Mouse (Mus musculus) liver, embryonic 13.5 days (tissue): Measurements from ENCODE around the gene Gm45716. TPM values are rescaled to one million over a fixed set of nuclear protein-coding genes. Genes with fewer than 3 reads are reported as not detected.

ENCODE experiments used
- ATAC-seq: fragments of 200-750 bp; cut with Nextera tagmentation; 2 replicates; pipeline ENCODE4 v1.8.0; 2017; ENCODE audit warnings: low read depth, mild to moderate bottlenecking, moderate number of reproducible peaks, moderate library complexity
- DNase-seq: peaks from one replicate; pipeline ENCODE4 v3.0.0; 2022
- H3K27ac ChIP-seq: fragments of 300-500 bp; sonication (generic); 2 replicates; pipeline ENCODE4 v1.5.1; 2015; ENCODE audit warnings: moderate library complexity, mild to moderate bottlenecking, inconsistent platforms
- H3K27me3 ChIP-seq: fragments of 300-500 bp; sonication (generic); 2 replicates; pipeline ENCODE4 v1.6.1; 2015; ENCODE audit warnings: mild to moderate bottlenecking, inconsistent platforms
- H3K36me3 ChIP-seq: fragments of 300-500 bp; sonication (generic); 2 replicates; pipeline ENCODE4 v1.6.1; 2015; ENCODE audit warnings: mild to moderate bottlenecking, inconsistent platforms
- H3K4me1 ChIP-seq: fragments of 300-500 bp; sonication (generic); replicated peaks from 2 replicates; pipeline ENCODE4 v1.6.1; 2015; ENCODE audit warnings: inconsistent platforms
- H3K4me2 ChIP-seq: fragments of 300-500 bp; sonication (generic); 2 replicates; pipeline ENCODE4 v1.6.1; 2015; ENCODE audit warnings: inconsistent platforms, mild to moderate bottlenecking, moderate library complexity
- H3K4me3 ChIP-seq: fragments of 300-500 bp; sonication (generic); replicated peaks from 2 replicates; pipeline ENCODE4 v1.5.1; 2015; ENCODE audit warnings: mild to moderate bottlenecking, inconsistent platforms
- H3K9ac ChIP-seq: fragments of 300-500 bp; sonication (generic); 2 replicates; pipeline ENCODE4 v1.6.1; 2015; ENCODE audit warnings: mild to moderate bottlenecking, inconsistent platforms
- H3K9me3 ChIP-seq: fragments of 300-500 bp; sonication (generic); replicated peaks from 2 replicates; pipeline ENCODE4 v1.6.1; 2016; ENCODE audit warnings: inconsistent platforms
- WGBS: fragments of 180-500 bp; shearing (Covaris S2); methylation state at CpG from one replicate; pipeline ENCODE4 v1.1.7; 2015; ENCODE audit not compliant: insufficient replicate concordance; 5-methylcytosine and 5-hydroxymethylcytosine counted together
- polyA plus RNA-seq: library from polyadenylated mRNA; unstranded; fragments of >200 nt; fragmentation: Nextera tagmentation; extraction: Ambion mirVana; gene quantifications from 2 replicates; pipeline ENCODE4 v1.2.1, GENCODE M21; 2015

Gene Gm45716
- polyA plus RNA-seq, 1 experiment from 2014 or later: 3.0 TPM

GRCm38 (mm10) chr11:90284623-90285022 is 97.1 kb downstream of the Gm45716 start:
- H3K27ac ChIP-seq: no peak overlapping the region
- H3K27me3 ChIP-seq: no peaks in the 10 kb centered on the region
- no peaks in the 10 kb centered on the region for H3K4me1 ChIP-seq
- no peak overlapping the region for H3K4me2 ChIP-seq
- ATAC-seq: no peak
- no peak overlapping the region for H3K4me3 ChIP-seq
- no peak for DNase-seq
- H3K36me3 ChIP-seq: no peaks in the 10 kb centered on the region
- no peak overlapping the region for H3K9ac ChIP-seq
- WGBS: 52% methylated on average over 4 of the region's 4 CpGs
- no peaks in the 10 kb centered on the region for H3K9me3 ChIP-seq

GRCm38 (mm10) chr11:90286550-90287154 is 99.2 kb downstream of the Gm45716 start:
- no peak overlapping the region for H3K9ac ChIP-seq
- H3K4me3 ChIP-seq: no peak overlapping the region
- H3K27ac ChIP-seq: no peak overlapping the region
- H3K4me1 ChIP-seq: no peaks in the 10 kb centered on the region
- ATAC-seq (no peak), DNase-seq (no peak)
- H3K36me3 ChIP-seq: no peaks in the 10 kb centered on the region
- H3K9me3 ChIP-seq: no peaks in the 10 kb centered on the region
- no peak overlapping the region for H3K4me2 ChIP-seq
- WGBS: 43% methylated on average over 6 of the region's 6 CpGs
- H3K27me3 ChIP-seq: no peaks in the 10 kb centered on the region

- no peaks in the 10 kb centered on the region for H3K9me3 ChIP-seq
- H3K36me3 ChIP-seq: no peaks in the 10 kb centered on the region
- no peak for DNase-seq
- H3K27me3 ChIP-seq: no peaks in the 10 kb centered on the region
- no peak overlapping the region for H3K27ac ChIP-seq
- no peak overlapping the region for H3K9ac ChIP-seq
- H3K4me2 ChIP-seq: no peak overlapping the region
- H3K4me1 ChIP-seq: no peaks in the 10 kb centered on the region
- ATAC-seq: no peak
- 70% methylated on average over 4 of the region's 4 CpGs for WGBS
- no peak overlapping the region for H3K4me3 ChIP-seq
Observed at GRCm38 (mm10) chr11:90291156-90291555, 103.7 kb downstream of the Gm45716 start.

GRCm38 (mm10) chr11:90292766-90293165 is 105.3 kb downstream of the Gm45716 start:
- Histone ChIP-seq H3K4me2 (no peak overlapping the region), H3K4me3 (no peak overlapping the region), H3K27me3 (no peaks in the 10 kb centered on the region), H3K4me1 (no peaks in the 10 kb centered on the region), H3K27ac (no peak overlapping the region), H3K36me3 (no peaks in the 10 kb centered on the region), H3K9ac (no peak overlapping the region), H3K9me3 (no peaks in the 10 kb centered on the region)
- ATAC-seq (no peak), DNase-seq (no peak)

- no peak overlapping the region for H3K27ac ChIP-seq
- no peak overlapping the region for H3K4me3 ChIP-seq
- DNase-seq: no peak
- no peaks in the 10 kb centered on the region for H3K4me1 ChIP-seq
- no peaks in the 10 kb centered on the region for H3K36me3 ChIP-seq
- no peaks in the 10 kb centered on the region for H3K9me3 ChIP-seq
- H3K4me2 ChIP-seq: no peak overlapping the region
- no peak for ATAC-seq
- WGBS: 66% methylated on average over 2 of the region's 2 CpGs
- no peaks in the 10 kb centered on the region for H3K27me3 ChIP-seq
- no peak overlapping the region for H3K9ac ChIP-seq
Observed at GRCm38 (mm10) chr11:90294622-90295021, 107.1 kb downstream of the Gm45716 start.

Other genes starting within 250 kb of the Gm45716 start
- gene Pctp, start 184.8 kb upstream of the Gm45716 start, polyA plus RNA-seq: 10.9 and 12.4 TPM in 2 replicates
- gene Tmem100, start 157.3 kb upstream of the Gm45716 start, polyA plus RNA-seq: 0.33 and 0.61 TPM in 2 replicates
- 8.4 and 9.9 TPM in 2 replicates for gene Mmd, start 61.8 kb downstream of the Gm45716 start, polyA plus RNA-seq
- gene Hlf, start 203.2 kb downstream of the Gm45716 start, polyA plus RNA-seq: 3.6 and 5.3 TPM in 2 replicates